Mouse (Mus musculus) cerebellum, postnatal 4 days (tissue): ENCODE data around the gene Ptprr.
A peak's percentile ranks its signal among the peaks of the same experiment; 100 is the strongest.

ENCODE experiments used
- DNase-seq, 2 experiments: peaks; one replicate each; pipeline ENCODE4 v3.0.0; 2022; ENCODE audit warnings: low spot score in 2 of 2, mixed read lengths in 1 of 2

Gene Ptprr

DNA sequence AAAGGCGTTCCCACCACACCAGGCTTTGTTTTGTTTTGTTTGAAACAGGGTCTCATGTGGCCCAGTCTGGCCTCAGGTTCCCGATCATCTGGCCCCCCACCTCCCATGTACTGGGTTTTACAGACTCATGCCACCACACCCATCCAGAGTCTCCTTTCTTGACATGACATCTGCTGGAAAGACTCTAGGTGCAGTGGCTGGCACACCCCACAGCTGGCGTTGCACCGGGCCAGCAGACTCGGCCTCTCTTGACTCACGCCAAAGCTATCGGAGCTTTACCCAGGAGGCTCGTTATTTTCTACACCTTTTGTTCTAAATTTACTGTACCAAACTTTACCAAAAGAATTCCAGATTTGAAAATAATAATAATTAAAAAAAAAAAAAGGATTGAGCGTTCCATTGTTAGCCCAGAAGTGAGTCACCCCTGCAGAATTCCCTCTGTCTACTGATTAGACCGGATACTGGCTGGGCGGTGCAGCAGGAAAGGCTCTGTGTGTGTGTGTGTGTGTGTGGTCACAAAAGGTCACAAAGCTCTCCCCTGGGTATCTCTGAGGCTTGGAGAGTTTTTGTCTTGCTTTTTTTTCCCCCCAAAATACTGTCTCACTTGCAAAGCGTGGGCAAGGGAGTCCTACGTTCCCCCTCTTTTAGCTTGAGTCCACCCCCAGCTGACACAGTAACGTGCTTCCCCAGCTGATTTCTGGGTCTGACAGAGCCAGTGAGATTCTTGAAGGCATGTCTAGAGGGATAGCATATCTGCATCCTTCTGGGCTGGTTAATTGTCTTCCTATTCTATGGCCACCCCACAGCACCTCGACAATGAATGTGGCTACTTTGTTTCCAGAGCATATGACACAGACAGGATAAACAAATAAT, 248.8 kb downstream of the Ptprr start:
- DNase-seq = no peak

- no peak for DNase-seq
Measured at GRCm38 (mm10) chr10:116267434-116267822, 249.4 kb downstream of the Ptprr start.

DNA sequence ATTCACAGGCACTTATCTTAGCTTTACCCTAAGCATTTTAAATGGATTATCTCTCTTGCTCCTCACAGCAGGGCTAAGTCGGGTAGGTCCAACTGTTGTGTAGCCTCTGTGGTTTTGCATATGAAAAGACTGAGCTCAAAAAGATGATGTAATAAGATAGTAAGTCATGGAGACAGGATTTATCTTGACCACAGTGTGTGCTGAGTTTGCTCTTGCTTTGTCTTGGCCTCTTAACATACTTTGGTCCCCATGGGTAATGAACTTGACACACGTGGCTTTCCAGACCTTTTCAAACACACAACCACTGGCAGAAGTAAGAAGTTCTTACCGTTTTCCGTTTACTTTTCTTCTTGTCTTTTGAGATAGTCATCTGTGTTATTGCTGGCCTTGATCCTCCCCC, 250.3 kb downstream of the Ptprr start:
- no peak for DNase-seq

DNA sequence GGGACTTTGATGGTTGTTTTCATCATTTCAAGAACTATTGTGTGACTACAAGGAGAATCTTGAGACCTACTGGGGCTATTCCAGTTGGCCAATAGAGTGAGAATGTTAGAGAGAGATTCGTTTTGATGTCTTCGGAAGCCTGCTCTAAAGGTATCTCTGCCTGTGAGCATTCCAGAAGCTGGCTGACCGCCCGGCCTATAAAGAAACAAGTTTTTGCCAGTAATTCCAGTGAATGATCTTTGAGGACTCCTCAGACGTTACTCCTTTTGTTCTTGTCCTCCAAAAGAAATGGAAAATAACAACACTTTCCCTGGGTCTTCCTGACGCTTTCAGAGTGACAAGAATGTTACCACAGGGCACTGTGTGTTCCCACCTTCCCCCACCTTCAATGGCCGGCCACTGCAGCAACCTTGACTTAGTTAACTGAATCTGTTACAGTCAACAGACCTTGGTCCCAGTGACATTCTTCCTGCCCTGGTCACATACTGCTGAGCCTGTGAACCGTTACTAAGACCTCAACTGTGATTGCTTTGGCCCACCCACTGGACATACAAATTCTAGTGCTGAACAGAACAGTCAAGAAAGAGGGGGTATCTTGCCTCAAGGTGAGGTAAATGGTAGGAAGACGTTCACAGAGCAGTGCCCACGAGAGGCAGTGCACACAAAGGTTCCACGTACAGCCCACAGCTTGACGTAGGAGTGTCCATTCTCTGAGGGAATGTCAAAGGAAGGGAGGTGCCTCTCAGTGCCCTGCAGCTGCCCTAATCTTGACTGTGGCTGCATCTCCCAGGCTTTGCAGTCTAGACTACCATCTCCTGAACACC, 252.8 kb downstream of the Ptprr start:
- no peak for DNase-seq

GRCm38 (mm10) chr10:116271470-116271915, 253.5 kb downstream of the Ptprr start:
- no peak for DNase-seq

- no peak for DNase-seq
Measured at GRCm38 (mm10) chr10:116272156-116272555, 254.1 kb downstream of the Ptprr start.

GRCm38 (mm10) chr10:116275280-116275679, 257.3 kb downstream of the Ptprr start, which contains the start of gene Ptprb:
TSS of gene Ptprb (plus strand) at chr10:116275523.
- no peak for DNase-seq

GRCm38 (mm10) chr10:116286697-116287344, 268.8 kb downstream of the Ptprr start:
- no peak for DNase-seq

DNA sequence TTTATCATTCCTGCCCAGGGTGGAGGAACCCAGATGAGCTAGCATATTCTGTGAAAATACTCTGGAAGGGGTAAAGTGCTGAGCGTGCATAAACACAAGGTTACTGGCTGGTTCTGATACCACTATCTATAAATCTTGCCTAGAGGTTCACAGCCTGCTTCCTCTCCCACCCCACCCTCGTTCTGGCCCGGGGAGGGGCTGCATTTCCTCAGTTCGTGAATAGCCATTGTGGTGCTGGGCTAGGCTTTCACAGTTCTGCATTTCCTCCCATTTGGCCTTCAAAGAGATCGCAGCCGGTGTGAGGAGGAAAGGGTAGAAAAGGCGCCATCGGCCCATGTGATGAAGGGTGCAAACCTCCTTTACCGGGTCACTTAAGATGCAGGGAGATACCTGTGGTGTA, 270.1 kb downstream of the Ptprr start:
- no peak for DNase-seq

DNA sequence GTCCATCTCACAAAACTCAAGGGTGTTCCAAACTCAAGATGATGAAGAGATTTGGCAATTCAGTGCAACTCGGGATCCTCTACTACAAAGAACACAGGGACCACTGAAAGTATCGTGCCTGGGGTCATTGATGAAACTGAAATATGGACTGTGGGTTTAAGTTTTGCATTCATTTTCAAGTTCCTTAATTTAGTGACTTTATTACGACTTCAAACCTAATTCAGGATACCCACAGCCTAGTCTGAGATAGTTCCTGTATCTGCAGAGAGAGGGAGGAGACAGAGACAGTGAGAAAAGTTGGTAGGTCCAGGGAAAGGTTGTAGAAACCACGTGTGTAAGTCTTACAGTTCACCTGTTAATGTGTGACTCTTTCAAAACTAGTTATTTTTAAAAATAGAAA, 272.5 kb downstream of the Ptprr start:
- no peak for DNase-seq

GRCm38 (mm10) chr10:116291153-116291755, 273.2 kb downstream of the Ptprr start:
- DNase-seq = no peak

- no peak for DNase-seq
Measured at GRCm38 (mm10) chr10:116296439-116296838, 278.4 kb downstream of the Ptprr start.

DNA sequence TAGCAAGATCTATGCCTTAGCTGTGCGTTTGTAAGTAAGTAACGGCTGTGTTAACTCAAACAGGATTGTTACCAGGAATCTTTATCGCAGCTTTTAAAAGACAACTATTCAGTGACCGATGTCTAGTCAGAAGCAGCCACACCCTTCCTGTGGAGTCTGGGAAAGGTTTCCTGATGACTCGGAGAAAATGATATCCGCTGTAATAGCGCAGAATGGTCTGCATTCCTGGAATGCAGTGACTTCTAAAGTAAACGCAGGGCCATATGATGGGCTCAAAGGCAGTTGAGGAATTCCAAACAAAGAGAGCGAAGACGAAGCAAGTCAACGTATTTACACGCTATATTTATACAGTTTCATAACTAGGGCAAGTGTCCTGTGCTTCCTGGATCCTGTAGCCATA, 279.8 kb downstream of the Ptprr start:
- DNase-seq = no peak

DNA sequence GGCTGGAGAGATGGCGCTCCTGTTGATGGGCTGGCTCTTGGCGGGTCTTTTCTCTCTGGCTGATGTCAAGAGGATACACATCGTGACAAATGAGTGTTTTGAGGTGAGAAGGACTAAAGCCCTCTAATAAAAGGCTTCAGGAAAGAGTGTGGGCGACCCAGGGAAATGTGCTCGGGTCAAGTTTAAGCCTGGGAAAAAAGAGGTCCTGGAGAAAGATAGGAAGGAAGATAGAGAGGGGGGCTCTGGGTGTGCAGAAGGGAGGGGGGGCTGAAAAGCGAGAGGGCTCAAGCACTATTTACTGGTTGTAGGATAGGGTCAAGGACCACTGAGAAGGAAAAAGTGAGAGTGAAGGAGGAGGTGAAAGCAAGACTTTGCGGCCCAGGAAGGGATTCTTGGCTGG, 282.8 kb downstream of the Ptprr start:
- DNase-seq = no peak

GRCm38 (mm10) chr10:116301258-116301657, 283.2 kb downstream of the Ptprr start:
- peak in 1 of 2 experiments; percentile 7 for DNase-seq

- no peak for DNase-seq
Measured at GRCm38 (mm10) chr10:116304355-116304754, 286.3 kb downstream of the Ptprr start.

DNA sequence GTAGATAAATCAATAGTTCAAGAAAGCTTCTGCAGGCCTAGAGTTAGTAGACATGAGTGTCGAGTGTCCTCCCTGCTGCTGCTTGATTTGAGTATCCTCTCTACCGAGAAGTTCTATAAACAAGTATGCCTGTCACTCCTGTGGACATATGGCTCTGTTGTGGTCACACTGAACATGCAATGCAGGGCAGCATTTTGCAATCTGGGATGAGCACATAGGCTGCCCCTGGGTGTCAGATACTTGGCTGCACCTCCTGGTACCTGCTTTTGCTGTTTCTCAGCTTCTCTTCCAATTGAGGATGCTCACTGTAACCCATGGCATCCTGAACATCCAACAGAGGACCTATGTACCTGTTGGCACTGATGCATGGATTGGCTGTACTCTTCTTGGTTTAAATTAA, 291.4 kb downstream of the Ptprr start:
- DNase-seq = no peak

DNA sequence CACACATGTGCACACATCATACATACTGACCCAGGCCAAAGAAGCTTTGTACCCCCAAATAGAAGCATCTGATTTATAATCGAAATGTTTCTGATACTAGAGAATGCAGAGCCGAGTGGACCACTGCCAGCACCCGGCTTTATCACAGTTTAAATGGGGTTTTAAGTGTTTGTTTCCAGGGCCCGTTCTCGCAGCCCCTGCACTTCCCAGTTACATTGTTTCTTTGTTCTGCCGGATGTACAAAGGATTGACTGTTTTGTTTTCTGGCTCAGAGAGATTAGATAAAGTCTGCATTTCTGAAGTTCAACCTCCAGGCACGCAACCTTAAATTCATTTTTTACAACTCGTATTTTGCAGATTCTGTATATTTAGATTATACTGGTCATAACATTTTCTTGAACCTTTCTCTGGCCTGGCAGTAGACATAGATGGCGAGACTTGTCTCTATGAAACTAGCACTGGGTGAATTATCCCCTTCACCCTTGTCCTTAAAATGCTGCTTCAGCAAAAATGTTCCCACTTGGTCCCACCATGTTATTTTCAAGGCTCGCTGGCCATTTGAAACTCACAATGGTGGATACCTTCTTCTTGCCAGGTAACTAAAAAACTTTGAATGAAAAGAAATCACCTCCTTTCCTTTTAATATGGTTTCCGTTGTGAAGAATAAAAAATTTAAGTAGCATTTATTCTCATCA, 292.6 kb downstream of the Ptprr start:
- no peak for DNase-seq

DNA sequence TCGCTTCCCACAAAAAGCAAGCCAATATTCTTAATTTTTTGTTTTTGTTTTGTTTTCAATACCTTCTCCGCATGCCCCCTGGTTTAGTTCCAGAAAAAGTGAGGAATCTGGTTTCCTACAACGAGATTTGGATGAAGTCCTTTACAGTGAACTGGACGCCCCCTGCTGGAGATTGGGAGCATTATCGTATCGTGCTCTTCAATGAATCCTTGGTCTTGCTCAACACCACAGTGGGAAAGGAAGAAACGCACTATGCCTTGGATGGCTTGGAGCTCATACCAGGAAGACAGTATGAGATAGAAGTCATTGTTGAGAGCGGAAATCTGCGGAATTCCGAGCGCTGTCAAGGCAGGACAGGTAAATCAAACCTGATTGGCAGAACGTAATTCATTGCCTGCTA, 301.2 kb downstream of the Ptprr start:
- peak; percentile 47 to 77 for DNase-seq
